Mouse (Mus musculus) intestine, embryonic 14.5 days (tissue): Measurements from ENCODE around the gene Sptssa. TPM values are rescaled to one million over a fixed set of nuclear protein-coding genes. Genes with fewer than 3 reads are reported as not detected.
A peak's percentile ranks its signal among the peaks of the same experiment; 100 is the strongest.

Experiments
- ATAC-seq: fragments of 200-750 bp; cut with Nextera tagmentation; replicated peaks from 2 replicates; pipeline ENCODE4 v1.8.0; 2017; ENCODE audit warnings: low read depth, moderate number of reproducible peaks, moderate TSS enrichment, moderate library complexity; ENCODE audit not compliant: low FRiP score, low TSS enrichment
- DNase-seq: peaks from one replicate; pipeline ENCODE4 v3.0.0-alpha.2; 2018; ENCODE audit warnings: low spot score
- H3K27ac ChIP-seq: fragments of 300-500 bp; sonication (generic); 2 replicates; pipeline ENCODE4 v1.5.1; 2014; ENCODE audit warnings: low read depth, mild to moderate bottlenecking, control low read depth
- H3K27me3 ChIP-seq: fragments of 300-500 bp; sonication (generic); replicated peaks from 2 replicates; pipeline ENCODE4 v1.6.1; 2014; ENCODE audit warnings: low read length, control low read depth; ENCODE audit not compliant: control insufficient read depth, insufficient read depth
- H3K36me3 ChIP-seq: fragments of 300-500 bp; sonication (generic); 2 replicates; pipeline ENCODE4 v1.6.1; 2014; ENCODE audit warnings: low read length, control low read depth; ENCODE audit not compliant: control insufficient read depth, insufficient read depth
- H3K4me1 ChIP-seq: fragments of 300-500 bp; sonication (generic); replicated peaks from 2 replicates; pipeline ENCODE4 v1.6.1; 2014; ENCODE audit warnings: low read length, control low read depth, mixed read lengths; ENCODE audit not compliant: control insufficient read depth, insufficient read depth
- H3K4me2 ChIP-seq: fragments of 300-500 bp; sonication (generic); 2 replicates; pipeline ENCODE4 v1.6.1; 2014; ENCODE audit warnings: low read length
- H3K4me3 ChIP-seq: fragments of 300-500 bp; sonication (generic); 2 replicates; pipeline ENCODE4 v1.5.1; 2014; ENCODE audit warnings: low read depth, low read length, control low read depth, mixed read lengths
- H3K9ac ChIP-seq: fragments of 300-500 bp; sonication (generic); 2 replicates; pipeline ENCODE4 v1.6.1; 2014; ENCODE audit warnings: mild to moderate bottlenecking, low read length
- H3K9me3 ChIP-seq: fragments of 300-500 bp; sonication (generic); 2 replicates; pipeline ENCODE4 v1.6.1; 2016; ENCODE audit warnings: low read length, control low read depth; ENCODE audit not compliant: control insufficient read depth
- WGBS: fragments of 180-500 bp; shearing (Covaris S2); extraction: QIAGEN DNeasy Blood & Tissue Kit; methylation state at CpG from one replicate; pipeline ENCODE4 v1.1.7; 2014; 5-methylcytosine and 5-hydroxymethylcytosine counted together
- polyA plus RNA-seq: library from polyadenylated mRNA; unstranded; fragments of >200 nt; fragmentation: Nextera tagmentation; extraction: Ambion mirVana; gene quantifications from 2 replicates; pipeline ENCODE4 v1.2.1, GENCODE M21; 2014

The Sptssa gene
- polyA plus RNA-seq, 1 experiment from 2014 or later, result 224 TPM

GRCm38 (mm10) chr12:54658425-54659092 lies 2.2 kb upstream of the Sptssa start:
- Histone ChIP-seq H3K9ac (no peak overlapping the region), H3K4me3 (no peak overlapping the region), H3K9me3 (no peaks in the 10 kb centered on the region), H3K4me1 (peaks cover 15% of the 10 kb centered on the region), H3K36me3 (no peaks in the 10 kb centered on the region), H3K27ac (no peak overlapping the region), H3K4me2 (no peak overlapping the region), H3K27me3 (no peaks in the 10 kb centered on the region)
- no peak for DNase-seq
- no peak for ATAC-seq
- 73% methylated on average over 7 of the region's 7 CpGs for WGBS

GRCm38 (mm10) chr12:54657951-54658350 lies 1.6 kb upstream of the Sptssa start:
- Histone ChIP-seq H3K4me1 (peaks cover 15% of the 10 kb centered on the region), H3K4me3 (no peak overlapping the region), H3K9me3 (no peaks in the 10 kb centered on the region), H3K36me3 (no peaks in the 10 kb centered on the region), H3K4me2 (no peak overlapping the region), H3K9ac (no peak overlapping the region), H3K27me3 (no peaks in the 10 kb centered on the region), H3K27ac (no peak overlapping the region)
- ATAC-seq (no peak), DNase-seq (no peak)
- WGBS, result 89% methylated on average over 5 of the region's 5 CpGs

- H3K36me3 ChIP-seq, result no peaks in the 10 kb centered on the region
- no peak overlapping the region for H3K27ac ChIP-seq
- H3K9ac ChIP-seq, result no peak overlapping the region; the same call in 1 of the 2 replicates
- no peak overlapping the region for H3K4me3 ChIP-seq
- DNase-seq (no peak), ATAC-seq (no peak)
- H3K4me1 ChIP-seq, result peaks cover 15% of the 10 kb centered on the region
- H3K9me3 ChIP-seq, result no peaks in the 10 kb centered on the region
- H3K27me3 ChIP-seq, result no peaks in the 10 kb centered on the region
- H3K4me2 ChIP-seq, result peak overlapping the region; percentile 67
- WGBS, result 56% methylated on average over 2 of the region's 2 CpGs
These were observed 853 bp upstream of the Sptssa start for GRCm38 (mm10) chr12:54657226-54657625.

GRCm38 (mm10) chr12:54656039-54656395 lies 356 bp downstream of the Sptssa start:
- WGBS, result 0% methylated on average over 22 of the region's 22 CpGs
- ATAC-seq, result no peak; the same call in 1 of the 2 replicates
- no peak for DNase-seq

GRCm38 (mm10) chr12:54655292-54656038 lies 908 bp downstream of the Sptssa start:
- 22% methylated on average over 16 of the region's 16 CpGs for WGBS
- Histone ChIP-seq H3K4me2 (peak overlapping the region; percentile 67), H3K27me3 (no peaks in the 10 kb centered on the region), H3K36me3 (0 out of 2 replicates have a peak, but pooled peaks cover 2% of the 10 kb centered on the region), H3K27ac (peak overlapping the region; percentile 85; the same call in 1 of the 2 replicates), H3K9me3 (no peaks in the 10 kb centered on the region), H3K4me3 (peak overlapping the region; percentile 58), H3K9ac (peak overlapping the region; percentile 68), H3K4me1 (peaks cover 18% of the 10 kb centered on the region)
- ATAC-seq (no peak), DNase-seq (no peak)

More at GRCm38 (mm10) chr12:54656039-54656395, 356 bp downstream of the Sptssa start:
- peaks cover 18% of the 10 kb centered on the region for H3K4me1 ChIP-seq
- no peaks in the 10 kb centered on the region for H3K27me3 ChIP-seq
- H3K36me3 ChIP-seq, result no peaks in the 10 kb centered on the region
- peak overlapping the region; percentile 58 for H3K4me3 ChIP-seq
- H3K27ac ChIP-seq, result peak overlapping the region; percentile 85
- H3K4me2 ChIP-seq, result peak overlapping the region; percentile 67
- peak overlapping the region; percentile 68 for H3K9ac ChIP-seq
- no peaks in the 10 kb centered on the region for H3K9me3 ChIP-seq

GRCm38 (mm10) chr12:54654741-54655140 lies 1.6 kb downstream of the Sptssa start:
- DNase-seq (no peak), ATAC-seq (no peak)
- 83% methylated on average over 1 of the region's 1 CpGs for WGBS
- H3K36me3 ChIP-seq, result 0 out of 2 replicates have a peak, but pooled peaks cover 7% of the 10 kb centered on the region
- no peaks in the 10 kb centered on the region for H3K9me3 ChIP-seq
- no peak overlapping the region for H3K9ac ChIP-seq
- H3K4me3 ChIP-seq, result peak overlapping the region; percentile 58
- H3K27ac ChIP-seq, result no peak overlapping the region
- no peaks in the 10 kb centered on the region for H3K27me3 ChIP-seq
- H3K4me1 ChIP-seq, result peaks cover 18% of the 10 kb centered on the region
- H3K4me2 ChIP-seq, result peak overlapping the region; percentile 67

GRCm38 (mm10) chr12:54654141-54654540 lies 2.2 kb downstream of the Sptssa start:
- Histone ChIP-seq H3K4me1 (peaks cover 18% of the 10 kb centered on the region), H3K4me3 (no peak overlapping the region), H3K9ac (no peak overlapping the region), H3K4me2 (peak overlapping the region; percentile 67), H3K9me3 (no peaks in the 10 kb centered on the region), H3K27ac (no peak overlapping the region), H3K27me3 (no peaks in the 10 kb centered on the region), H3K36me3 (0 out of 2 replicates have a peak, but pooled peaks cover 9% of the 10 kb centered on the region)
- 64% methylated on average over 4 of the region's 4 CpGs for WGBS
- ATAC-seq, result no peak
- DNase-seq, result no peak

- H3K36me3 ChIP-seq, result peaks cover 21% of the 10 kb centered on the region; the same call in 1 of the 2 replicates
- H3K9me3 ChIP-seq, result no peaks in the 10 kb centered on the region
- no peak overlapping the region for H3K4me3 ChIP-seq
- H3K4me2 ChIP-seq, result no peak overlapping the region
- H3K27me3 ChIP-seq, result no peaks in the 10 kb centered on the region
- ATAC-seq, result no peak
- H3K9ac ChIP-seq, result no peak overlapping the region
- no peak overlapping the region for H3K27ac ChIP-seq
- 78% methylated on average over 12 of the region's 12 CpGs for WGBS
- no peak for DNase-seq
- H3K4me1 ChIP-seq, result peaks cover 18% of the 10 kb centered on the region
These were observed 4.0 kb downstream of the Sptssa start for GRCm38 (mm10) chr12:54652346-54652745.
